Mouse (Mus musculus): ENCODE measurements at regions not wholly inside any gene's neighbourhood (a gene's known extent, or its start where the extent isn't known, plus 50 kb on each side); places are given as distances from the start of the nearest gene placed in this dataset.

- TF ChIP-seq POLR2A (IDR thresholded peaks at IDR 0.05; ENCODE audit: low read depth, low read length): no peak
- no peak for TF ChIP-seq CTCF (IDR thresholded peaks at IDR 0.05; ENCODE audit: extremely low read depth, insufficient read depth, insufficient read length, insufficient replicate concordance)
Measured at GRCm38 (mm10) chr10:21763017-21763964, 118.7 kb upstream of the Sgk1 start.

Measured in spleen, adult 2 months (tissue).